Mouse (Mus musculus): ENCODE measurements around the gene Stx7. TPM values are rescaled to one million over a fixed set of nuclear protein-coding genes. Genes with fewer than 3 reads are reported as not detected.

Stx7 gene
- total and polyA plus RNA-seq, 3 experiments, result 36.1 to 37.7 TPM; not detected in 1

GRCm38 (mm10) chr10:24199303-24199702, 50.2 kb downstream of the Stx7 start:
- no peak for TF ChIP-seq CHD1 (IDR thresholded peaks at IDR 0.05; ENCODE audit: low read depth, low read length)
- no peak for TF ChIP-seq POLR2A (IDR thresholded peaks at IDR 0.05; ENCODE audit: control insufficient read depth in 1 of 2, insufficient read depth in 1 of 2, low read depth in 1 of 2, low read length in 2 of 2, poor library complexity in 1 of 2)
- TF ChIP-seq EP300 (IDR thresholded peaks at IDR 0.05; ENCODE audit: low read depth in 1 of 2, low read length in 2 of 2), result no peak
- TF ChIP-seq USF1 (IDR thresholded peaks at IDR 0.05; ENCODE audit: low read depth, low read length), result no peak
- TF ChIP-seq ELF1 (IDR thresholded peaks at IDR 0.05; ENCODE audit: low read depth, low read length), result no peak
- no peak for TF ChIP-seq RCOR1 (IDR thresholded peaks at IDR 0.05; ENCODE audit: low read depth, low read length)
- no peak for TF ChIP-seq POLR2AphosphoS5 (IDR thresholded peaks at IDR 0.05; ENCODE audit: borderline replicate concordance, low read depth, low read length)
- no peak for TF ChIP-seq MYC (IDR thresholded peaks at IDR 0.05; ENCODE audit: low read depth, low read length)
- no peak for TF ChIP-seq GATA1 (IDR thresholded peaks at IDR 0.05; ENCODE audit: low read depth, low read length)
- no peak for TF ChIP-seq USF2 (IDR thresholded peaks at IDR 0.05; ENCODE audit: borderline replicate concordance in 1 of 2, insufficient read depth in 1 of 2, low read depth in 1 of 2, low read length in 2 of 2)
- no peak for TF ChIP-seq RAD21 (IDR thresholded peaks at IDR 0.05; ENCODE audit: low read depth, low read length)
- no peak for TF ChIP-seq MAZ (IDR thresholded peaks at IDR 0.05; ENCODE audit: low read depth, low read length)
- no peak for TF ChIP-seq ZKSCAN1 (IDR thresholded peaks at IDR 0.05; ENCODE audit: low read depth, low read length)
- no peak for TF ChIP-seq SMC3 (IDR thresholded peaks at IDR 0.05; ENCODE audit: low read depth, low read length)
- no peak for TF ChIP-seq KAT2A (conservative IDR thresholded peaks at IDR 0.05; ENCODE audit: low read depth, low read length)
- TF ChIP-seq TBP (IDR thresholded peaks at IDR 0.05; ENCODE audit: low read depth, low read length), result no peak
- TF ChIP-seq CHD2 (IDR thresholded peaks at IDR 0.05; ENCODE audit: low read length), result no peak
- TF ChIP-seq MAX (IDR thresholded peaks at IDR 0.05; ENCODE audit: low read length), result no peak
- no peak overlapping the region for H3K4me3 ChIP-seq (ENCODE audit: control insufficient read depth in 1 of 2, insufficient read depth in 1 of 2, low read depth in 2 of 2, low read length in 2 of 2)
- no peaks in the 10 kb centered on the region for H3K9me3 ChIP-seq (replicated peaks; ENCODE audit: insufficient read depth, low read length)
- no peaks in the 10 kb centered on the region; a peak in 1 of 4 replicates for H3K27me3 ChIP-seq (ENCODE audit: control insufficient read depth in 1 of 2, insufficient read depth in 2 of 2, low read length in 2 of 2)
- no peak for DNase-seq (ENCODE audit: low read depth, low spot score)
- H3K9ac ChIP-seq (ENCODE audit: control insufficient read depth, low read depth, low read length, poor library complexity, severe bottlenecking), result no peak overlapping the region
- H3K79me2 ChIP-seq (ENCODE audit: control insufficient read depth, insufficient read depth, low read length, poor library complexity), result no peaks in the 10 kb centered on the region
- H3K4me1 ChIP-seq (ENCODE audit: control insufficient read depth in 1 of 2, insufficient read depth in 2 of 2, low read length in 2 of 2), result no peaks in the 10 kb centered on the region
- H3K36me3 ChIP-seq (ENCODE audit: control insufficient read depth in 1 of 2, insufficient read depth in 2 of 2, low read length in 2 of 2), result no peaks in the 10 kb centered on the region
- no peak overlapping the region for H3K27ac ChIP-seq (ENCODE audit: control insufficient read depth, low read depth, low read length)

- Histone ChIP-seq H3K9me3 (replicated peaks; ENCODE audit: insufficient read depth, low read length) (no peaks in the 10 kb centered on the region), H3K4me3 (ENCODE audit: control insufficient read depth in 1 of 2, insufficient read depth in 1 of 2, low read depth in 2 of 2, low read length in 2 of 2) (no peak overlapping the region)
Measured at GRCm38 (mm10) chr10:24200099-24200498, 51.0 kb downstream of the Stx7 start.

More at GRCm38 (mm10) chr10:24200099-24200498, 51.0 kb downstream of the Stx7 start:
- TF ChIP-seq MAX (IDR thresholded peaks at IDR 0.05; ENCODE audit: low read length) (no peak), CHD2 (IDR thresholded peaks at IDR 0.05; ENCODE audit: low read length) (no peak), ZKSCAN1 (IDR thresholded peaks at IDR 0.05; ENCODE audit: low read depth, low read length) (no peak), ZMIZ1 (IDR thresholded peaks at IDR 0.05; ENCODE audit: low read depth, low read length) (no peak), POLR2AphosphoS2 (IDR thresholded peaks at IDR 0.05; ENCODE audit: low read length) (no peak), MYC (IDR thresholded peaks at IDR 0.05; ENCODE audit: low read depth, low read length) (no peak), NELFE (IDR thresholded peaks at IDR 0.05; ENCODE audit: low read depth, low read length) (no peak), TBP (IDR thresholded peaks at IDR 0.05; ENCODE audit: low read depth, low read length) (no peak)
- no peak overlapping the region for H3K27ac ChIP-seq (ENCODE audit: control insufficient read depth, low read depth, low read length)
- DNase-seq (ENCODE audit: low read depth, low spot score), result no peak
- H3K9ac ChIP-seq (ENCODE audit: control insufficient read depth, low read depth, low read length, poor library complexity, severe bottlenecking), result no peak overlapping the region
- no peaks in the 10 kb centered on the region for H3K36me3 ChIP-seq (ENCODE audit: control insufficient read depth in 1 of 2, insufficient read depth in 2 of 2, low read length in 2 of 2)
- H3K27me3 ChIP-seq (ENCODE audit: control insufficient read depth in 1 of 2, insufficient read depth in 2 of 2, low read length in 2 of 2), result no peaks in the 10 kb centered on the region
- no peaks in the 10 kb centered on the region for H3K4me1 ChIP-seq (ENCODE audit: control insufficient read depth in 1 of 2, insufficient read depth in 2 of 2, low read length in 2 of 2)
- no peaks in the 10 kb centered on the region for H3K79me2 ChIP-seq (ENCODE audit: control insufficient read depth, insufficient read depth, low read length, poor library complexity)
